Mouse (Mus musculus) CH12.LX (cell line): ENCODE measurements around the gene Ascl5.

Source experiments
- CTCF ChIP-seq, 2 experiments: IDR thresholded peaks in 1 of 2; conservative IDR thresholded peaks in 1 of 2; 2 replicates each; pipeline ENCODE4 v1.5.1; 2011 to 2012; ENCODE audit warnings: low read depth in 2 of 2, low read length in 2 of 2, improper control_type of control experiment in 1 of 2, inconsistent platforms in 1 of 2, mild to moderate bottlenecking in 1 of 2, moderate library complexity in 1 of 2
- ETS1 ChIP-seq: conservative IDR thresholded peaks from 2 replicates; pipeline ENCODE4 v1.6.1; 2012; ENCODE audit warnings: low read depth, mild to moderate bottlenecking, inconsistent platforms, low read length, improper control_type of control experiment, moderate library complexity
- GABPA ChIP-seq: IDR thresholded peaks from 2 replicates; pipeline ENCODE4 v1.6.1; 2012; ENCODE audit warnings: low read depth, low read length, improper control_type of control experiment, inconsistent platforms; ENCODE audit not compliant: insufficient replicate concordance
- JUN ChIP-seq: IDR thresholded peaks from 2 replicates; pipeline ENCODE4 v1.6.1; 2011; ENCODE audit warnings: low read depth, mild to moderate bottlenecking, low read length, improper control_type of control experiment, moderate library complexity; ENCODE audit not compliant: insufficient read depth
- MAFK ChIP-seq: IDR thresholded peaks from 2 replicates; pipeline ENCODE4 v1.6.1; 2011; ENCODE audit warnings: low read length, improper control_type of control experiment; ENCODE audit not compliant: insufficient replicate concordance
- USF2 ChIP-seq: conservative IDR thresholded peaks from 2 replicates; pipeline ENCODE4 v1.6.1; 2011; ENCODE audit warnings: low read depth, low read length, improper control_type of control experiment
- ZC3H11A ChIP-seq: IDR thresholded peaks from 2 replicates; pipeline ENCODE4 v1.6.1; 2012; ENCODE audit warnings: low read depth, mild to moderate bottlenecking, inconsistent platforms, low read length, improper control_type of control experiment

DNA sequence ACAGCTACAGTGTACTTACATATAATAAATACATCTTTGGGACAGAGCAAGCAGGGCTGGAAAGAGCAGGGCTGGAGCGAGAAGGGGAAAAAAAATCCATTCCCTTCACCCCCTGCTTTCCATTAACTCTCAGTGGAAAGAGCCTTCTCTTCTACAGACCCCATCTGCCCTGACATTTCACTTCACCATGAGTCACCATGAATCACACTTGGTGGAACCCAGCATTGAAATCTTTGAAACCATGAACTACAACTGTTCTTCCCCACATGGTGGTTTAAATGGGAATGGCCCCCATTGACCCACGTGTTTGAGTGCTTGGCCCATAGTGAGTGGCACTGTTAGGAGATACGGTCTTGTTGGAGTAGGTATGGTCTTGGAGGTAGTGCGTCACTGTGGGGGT is 40.4 kb upstream of the Ascl5 start:
- no peak for TF ChIP-seq GABPA
- TF ChIP-seq ETS1: no peak
- TF ChIP-seq USF2: no peak
- no peak for TF ChIP-seq MAFK
- no peak for TF ChIP-seq ZC3H11A
- no peak for TF ChIP-seq CTCF (conservative IDR thresholded peaks at IDR 0.05 in 1 of 2, IDR thresholded peaks at IDR 0.05 in 1 of 2; ENCODE audit: low read depth in 2 of 2, low read length in 2 of 2)
- TF ChIP-seq JUN: no peak
